Mouse (Mus musculus): ENCODE measurements around the gene Olfr560. TPM values are rescaled to one million over a fixed set of nuclear protein-coding genes. Genes with fewer than 3 reads are reported as not detected.

Olfr560 gene
- not detected in 2 replicates for polyA plus RNA-seq (2015; fragmentation: Nextera tagmentation; extraction: Ambion mirVana)

- ATAC-seq (replicated peaks), result no peak
- Histone ChIP-seq H3K27ac (replicated peaks) (no peak within 1 kb of the TSS), H3K9me3 (no peaks in the 10 kb centered on the region), H3K27me3 (no peaks in the 10 kb centered on the region), H3K4me2 (replicated peaks) (no peak within 1 kb of the TSS), H3K4me3 (no peak within 1 kb of the TSS), H3K9ac (replicated peaks) (no peak within 1 kb of the TSS), H3K36me3 (no peaks in the 10 kb centered on the region), H3K4me1 (no peaks in the 10 kb centered on the region)
- 91% methylated on average over 4 of the region's 4 CpGs for WGBS
Observed at GRCm38 (mm10) chr7:102759266-102759665, at the start of gene Olfr560, which contains the start of gene Olfr78. TSS of gene Olfr560 (minus strand) at chr7:102759366. TSS of gene Olfr78 (minus strand) at chr7:102759471.

DNA sequence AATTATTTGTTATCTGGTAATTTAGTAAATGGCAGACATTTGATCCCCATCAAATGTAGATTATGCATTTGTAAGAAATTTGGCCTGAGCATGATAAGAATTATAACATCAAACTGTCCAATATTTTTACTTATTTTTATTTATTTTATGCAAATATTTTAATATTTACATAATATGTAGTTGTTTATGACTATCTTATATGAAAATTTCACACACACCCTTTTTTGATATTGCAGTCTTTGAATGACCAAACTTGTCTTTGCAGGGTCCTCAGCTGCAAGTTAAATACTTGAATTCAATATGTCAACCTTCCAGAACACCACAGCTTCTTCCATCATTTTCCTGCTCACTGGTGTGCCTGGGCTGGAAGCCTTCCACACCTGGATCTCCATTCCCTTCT is 44.0 kb upstream of the Olfr560 start, which contains the start of gene Olfr564:
TSS of gene Olfr564 (plus strand) at position 301 of the 400 bp plus-strand sequence.
- Histone ChIP-seq H3K27ac (replicated peaks) (no peak within 1 kb of the TSS), H3K36me3 (no peaks in the 10 kb centered on the region), H3K9ac (replicated peaks) (no peak within 1 kb of the TSS), H3K4me1 (no peaks in the 10 kb centered on the region), H3K27me3 (no peaks in the 10 kb centered on the region), H3K4me2 (replicated peaks) (no peak within 1 kb of the TSS), H3K9me3 (no peaks in the 10 kb centered on the region), H3K4me3 (no peak within 1 kb of the TSS)
- ATAC-seq (replicated peaks), result no peak

DNA sequence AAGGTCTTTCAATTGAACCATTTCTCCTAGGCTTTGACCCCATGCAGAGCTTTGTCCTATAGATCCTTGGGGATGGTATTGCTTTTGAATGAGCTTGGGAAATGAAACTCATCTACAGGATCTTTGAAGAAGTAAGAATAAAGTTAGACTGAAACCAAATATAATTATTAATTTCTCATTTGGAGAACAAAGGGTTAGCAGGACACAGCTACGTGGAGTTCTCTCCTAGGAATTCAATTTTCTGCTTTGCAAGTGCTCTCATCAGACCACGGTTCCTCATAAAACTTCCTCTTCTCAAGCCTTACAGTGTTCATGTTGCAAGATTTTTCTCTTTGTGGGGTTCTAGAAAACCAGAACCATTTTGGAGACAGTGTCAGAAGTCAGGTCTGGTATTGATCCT is 11.8 kb upstream of the Olfr560 start, which contains the start of gene Olfr561:
TSS of gene Olfr561 (plus strand) at position 301 of the 400 bp plus-strand sequence.
- Histone ChIP-seq H3K27ac (replicated peaks) (no peak within 1 kb of the TSS), H3K9ac (replicated peaks) (no peak within 1 kb of the TSS), H3K9me3 (no peaks in the 10 kb centered on the region), H3K36me3 (no peaks in the 10 kb centered on the region), H3K4me2 (replicated peaks) (no peak within 1 kb of the TSS), H3K4me3 (no peak within 1 kb of the TSS), H3K4me1 (no peaks in the 10 kb centered on the region), H3K27me3 (no peaks in the 10 kb centered on the region)
- WGBS, result 76% methylated on average over 2 of the region's 2 CpGs
- ATAC-seq (replicated peaks), result no peak

- no peaks in the 10 kb centered on the region for H3K27me3 ChIP-seq
- no peak for ATAC-seq (replicated peaks)
- H3K27ac ChIP-seq (replicated peaks), result no peak overlapping the region
- 10% methylated on average over 1 of the region's 1 CpGs for WGBS
- H3K4me2 ChIP-seq (replicated peaks), result no peak overlapping the region
- H3K36me3 ChIP-seq, result no peaks in the 10 kb centered on the region
- H3K4me1 ChIP-seq, result no peaks in the 10 kb centered on the region
- no peak overlapping the region for H3K9ac ChIP-seq (replicated peaks)
- H3K4me3 ChIP-seq, result no peak overlapping the region
- no peaks in the 10 kb centered on the region for H3K9me3 ChIP-seq
Observed at GRCm38 (mm10) chr7:102752086-102752485, 7.1 kb downstream of the Olfr560 start.

- Histone ChIP-seq H3K9ac (replicated peaks) (no peak overlapping the region), H3K4me2 (replicated peaks) (no peak overlapping the region), H3K27ac (replicated peaks) (no peak overlapping the region), H3K36me3 (no peaks in the 10 kb centered on the region), H3K9me3 (no peaks in the 10 kb centered on the region), H3K27me3 (no peaks in the 10 kb centered on the region), H3K4me1 (no peaks in the 10 kb centered on the region), H3K4me3 (no peak overlapping the region)
- ATAC-seq (replicated peaks), result no peak
- 66% methylated on average over 2 of the region's 2 CpGs for WGBS
Observed at GRCm38 (mm10) chr7:102737705-102738104, 21.5 kb downstream of the Olfr560 start.

DNA sequence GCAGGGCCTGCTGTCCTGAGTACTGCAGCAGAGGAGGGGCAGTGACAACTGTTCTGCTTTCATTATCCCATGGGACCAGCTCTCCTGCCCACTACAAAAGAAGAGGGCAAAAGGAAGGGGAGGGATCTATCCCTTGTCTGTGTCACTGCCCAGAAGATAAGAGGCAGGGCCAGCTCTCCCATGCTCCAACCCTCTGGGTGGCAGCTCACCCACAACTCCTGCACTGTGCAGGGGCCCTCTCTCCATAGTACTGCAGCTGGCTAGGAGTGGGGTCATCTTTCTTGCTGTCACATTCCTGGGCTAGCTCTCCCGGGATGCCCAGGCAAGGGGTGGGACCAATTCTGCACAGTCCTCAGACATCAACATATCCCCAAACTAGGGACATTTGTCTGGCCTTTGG is 25.4 kb downstream of the Olfr560 start:
- Histone ChIP-seq H3K4me1 (no peaks in the 10 kb centered on the region), H3K9ac (replicated peaks) (no peak overlapping the region), H3K27ac (replicated peaks) (no peak overlapping the region), H3K36me3 (no peaks in the 10 kb centered on the region), H3K27me3 (no peaks in the 10 kb centered on the region), H3K4me2 (replicated peaks) (no peak overlapping the region), H3K4me3 (no peak overlapping the region), H3K9me3 (no peaks in the 10 kb centered on the region)
- WGBS, result 94% methylated on average over 1 of the region's 1 CpGs
- ATAC-seq (replicated peaks), result no peak

GRCm38 (mm10) chr7:102727391-102727790 is 31.8 kb downstream of the Olfr560 start, which contains the start of gene Olfr559:
TSS of gene Olfr559 (minus strand) at chr7:102727491.
- Histone ChIP-seq H3K27ac (replicated peaks) (no peak within 1 kb of the TSS), H3K9me3 (no peaks in the 10 kb centered on the region), H3K36me3 (no peaks in the 10 kb centered on the region), H3K27me3 (no peaks in the 10 kb centered on the region), H3K4me2 (replicated peaks) (no peak within 1 kb of the TSS), H3K4me1 (no peaks in the 10 kb centered on the region), H3K9ac (replicated peaks) (no peak within 1 kb of the TSS), H3K4me3 (no peak within 1 kb of the TSS)
- ATAC-seq (replicated peaks), result no peak

DNA sequence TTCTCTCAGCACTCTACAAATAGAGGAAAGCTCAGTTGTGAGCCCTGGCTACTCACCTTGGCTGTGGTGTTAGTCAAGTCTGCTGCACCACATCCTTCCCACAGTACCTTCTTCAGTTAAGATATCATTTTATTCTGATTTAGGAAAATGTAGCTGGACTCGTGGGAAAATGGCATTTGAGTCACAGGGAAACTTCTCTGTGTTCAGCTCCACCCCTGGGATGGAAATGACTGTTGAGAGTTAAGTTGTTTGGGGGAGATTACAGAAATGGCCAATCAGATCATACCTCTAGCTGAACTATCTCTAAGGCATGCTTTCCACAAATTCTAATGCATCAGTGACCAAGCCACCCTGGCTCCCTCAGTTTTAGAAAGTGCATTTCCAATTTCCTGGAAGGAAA is 40.2 kb downstream of the Olfr560 start, which contains the start of gene Olfr33:
TSS of gene Olfr33 (minus strand) at position 101 of the 400 bp plus-strand sequence.
- Histone ChIP-seq H3K27me3 (no peaks in the 10 kb centered on the region), H3K4me2 (replicated peaks) (no peak within 1 kb of the TSS), H3K36me3 (no peaks in the 10 kb centered on the region), H3K4me1 (no peaks in the 10 kb centered on the region), H3K9ac (replicated peaks) (no peak within 1 kb of the TSS), H3K27ac (replicated peaks) (no peak within 1 kb of the TSS), H3K9me3 (no peaks in the 10 kb centered on the region), H3K4me3 (no peak within 1 kb of the TSS)
- no peak for ATAC-seq (replicated peaks)
- WGBS, result 38% methylated on average over 1 of the region's 1 CpGs

DNA sequence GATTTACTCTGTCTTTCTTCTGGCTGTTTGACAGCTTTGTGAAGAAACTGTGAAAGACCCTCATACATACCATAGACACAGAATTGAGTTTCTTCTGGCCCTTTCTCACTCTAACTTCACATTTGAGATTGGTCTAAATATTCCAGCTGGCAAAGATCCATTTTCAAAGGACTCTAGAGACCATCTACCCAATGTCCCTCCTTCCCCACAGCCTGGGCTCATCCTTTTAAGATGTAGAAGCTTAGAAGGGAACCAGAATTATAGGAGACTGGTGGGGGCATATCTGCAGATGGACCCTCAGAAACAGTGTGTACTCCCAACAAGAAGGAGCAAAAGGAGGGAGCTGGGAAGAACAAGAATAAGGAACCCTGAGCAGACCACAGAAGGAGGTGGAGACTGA is 57.3 kb downstream of the Olfr560 start, which contains the start of gene Olfr558:
TSS of gene Olfr558 (plus strand) at position 301 of the 400 bp plus-strand sequence.
- no peak within 1 kb of the TSS for H3K9ac ChIP-seq (replicated peaks)
- H3K36me3 ChIP-seq, result no peaks in the 10 kb centered on the region
- no peaks in the 10 kb centered on the region for H3K9me3 ChIP-seq
- no peak within 1 kb of the TSS for H3K4me3 ChIP-seq
- no peak within 1 kb of the TSS for H3K4me2 ChIP-seq (replicated peaks)
- H3K27ac ChIP-seq (replicated peaks), result no peak within 1 kb of the TSS
- H3K27me3 ChIP-seq, result no peaks in the 10 kb centered on the region
- ATAC-seq (replicated peaks), result no peak
- no peaks in the 10 kb centered on the region for H3K4me1 ChIP-seq

Other genes with a start within 250 kb of the Olfr560 start
- gene Olfr547, start 224.6 kb downstream of the Olfr560 start, polyA plus RNA-seq (2015; fragmentation: Nextera tagmentation; extraction: Ambion mirVana), result not detected in 2 replicates
- gene Olfr548-ps1, start 218.5 kb downstream of the Olfr560 start, polyA plus RNA-seq (2015; fragmentation: Nextera tagmentation; extraction: Ambion mirVana), result not detected in 2 replicates
- not detected in 2 replicates for gene Olfr549, start 209.5 kb downstream of the Olfr560 start, polyA plus RNA-seq (2015; fragmentation: Nextera tagmentation; extraction: Ambion mirVana)
- 0.06 TPM in 1 of 2 replicates, not detected in the other for gene Trim21, start 193.9 kb downstream of the Olfr560 start, polyA plus RNA-seq (2015; fragmentation: Nextera tagmentation; extraction: Ambion mirVana)
- gene Olfr550, start 187.9 kb downstream of the Olfr560 start, polyA plus RNA-seq (2015; fragmentation: Nextera tagmentation; extraction: Ambion mirVana), result not detected in 2 replicates
- not detected in 2 replicates for gene Olfr551, start 167.5 kb downstream of the Olfr560 start, polyA plus RNA-seq (2015; fragmentation: Nextera tagmentation; extraction: Ambion mirVana)
- not detected in 2 replicates for gene Olfr552, start 161.6 kb downstream of the Olfr560 start, polyA plus RNA-seq (2015; fragmentation: Nextera tagmentation; extraction: Ambion mirVana)
- gene Olfr553, start 141.1 kb downstream of the Olfr560 start, polyA plus RNA-seq (2015; fragmentation: Nextera tagmentation; extraction: Ambion mirVana), result not detected in 2 replicates
- not detected in 2 replicates for gene Olfr554, start 120.9 kb downstream of the Olfr560 start, polyA plus RNA-seq (2015; fragmentation: Nextera tagmentation; extraction: Ambion mirVana)
- not detected in 2 replicates for gene Olfr555, start 100.5 kb downstream of the Olfr560 start, polyA plus RNA-seq (2015; fragmentation: Nextera tagmentation; extraction: Ambion mirVana)
- gene Olfr556, start 94.5 kb downstream of the Olfr560 start, polyA plus RNA-seq (2015; fragmentation: Nextera tagmentation; extraction: Ambion mirVana), result not detected in 2 replicates
- gene Trim68, start 72.0 kb downstream of the Olfr560 start, polyA plus RNA-seq (2015; fragmentation: Nextera tagmentation; extraction: Ambion mirVana), result 6.6 and 6.7 TPM in 2 replicates
- not detected in 2 replicates for gene Olfr557, start 63.5 kb downstream of the Olfr560 start, polyA plus RNA-seq (2015; fragmentation: Nextera tagmentation; extraction: Ambion mirVana)
- gene Olfr558, start 57.2 kb downstream of the Olfr560 start, polyA plus RNA-seq (2015; fragmentation: Nextera tagmentation; extraction: Ambion mirVana), result not detected in 2 replicates
- gene Olfr33, start 40.3 kb downstream of the Olfr560 start, polyA plus RNA-seq (2015; fragmentation: Nextera tagmentation; extraction: Ambion mirVana), result not detected in 2 replicates
- not detected in 2 replicates for gene Olfr559, start 31.9 kb downstream of the Olfr560 start, polyA plus RNA-seq (2015; fragmentation: Nextera tagmentation; extraction: Ambion mirVana)
- gene Olfr78, start 105 bp upstream of the Olfr560 start, polyA plus RNA-seq (2015; fragmentation: Nextera tagmentation; extraction: Ambion mirVana), result 0.05 and 0.14 TPM in 2 replicates
- gene Olfr561, start 11.9 kb upstream of the Olfr560 start, polyA plus RNA-seq (2015; fragmentation: Nextera tagmentation; extraction: Ambion mirVana), result not detected in 2 replicates
- not detected in 2 replicates for gene Olfr564, start 44.1 kb upstream of the Olfr560 start, polyA plus RNA-seq (2015; fragmentation: Nextera tagmentation; extraction: Ambion mirVana)
- gene Olfr566, start 99.4 kb upstream of the Olfr560 start, polyA plus RNA-seq (2015; fragmentation: Nextera tagmentation; extraction: Ambion mirVana), result not detected in 2 replicates
- not detected in 2 replicates for gene Olfr568, start 117.8 kb upstream of the Olfr560 start, polyA plus RNA-seq (2015; fragmentation: Nextera tagmentation; extraction: Ambion mirVana)
- gene Olfr569, start 131.5 kb upstream of the Olfr560 start, polyA plus RNA-seq (2015; fragmentation: Nextera tagmentation; extraction: Ambion mirVana), result not detected in 2 replicates
- gene Olfr570, start 135.2 kb upstream of the Olfr560 start, polyA plus RNA-seq (2015; fragmentation: Nextera tagmentation; extraction: Ambion mirVana), result 0.13 TPM in 1 of 2 replicates, not detected in the other
- gene Olfr571, start 158.2 kb upstream of the Olfr560 start, polyA plus RNA-seq (2015; fragmentation: Nextera tagmentation; extraction: Ambion mirVana), result not detected in 2 replicates
- not detected in 2 replicates for gene Olfr572, start 165.0 kb upstream of the Olfr560 start, polyA plus RNA-seq (2015; fragmentation: Nextera tagmentation; extraction: Ambion mirVana)
- gene Olfr573-ps1, start 183.2 kb upstream of the Olfr560 start, polyA plus RNA-seq (2015; fragmentation: Nextera tagmentation; extraction: Ambion mirVana), result not detected in 2 replicates
- not detected in 2 replicates for gene Olfr574, start 189.1 kb upstream of the Olfr560 start, polyA plus RNA-seq (2015; fragmentation: Nextera tagmentation; extraction: Ambion mirVana)
- not detected in 2 replicates for gene Olfr575, start 199.4 kb upstream of the Olfr560 start, polyA plus RNA-seq (2015; fragmentation: Nextera tagmentation; extraction: Ambion mirVana)
- not detected in 2 replicates for gene Olfr576, start 203.3 kb upstream of the Olfr560 start, polyA plus RNA-seq (2015; fragmentation: Nextera tagmentation; extraction: Ambion mirVana)
- gene Olfr577, start 216.6 kb upstream of the Olfr560 start, polyA plus RNA-seq (2015; fragmentation: Nextera tagmentation; extraction: Ambion mirVana), result not detected in 2 replicates
- gene Olfr578, start 230.0 kb upstream of the Olfr560 start, polyA plus RNA-seq (2015; fragmentation: Nextera tagmentation; extraction: Ambion mirVana), result not detected in 2 replicates